Mouse (Mus musculus): ENCODE measurements around the gene Tmem210. TPM values are rescaled to one million over a fixed set of nuclear protein-coding genes. Genes with fewer than 3 reads are reported as not detected.

The Tmem210 gene
- polyA plus RNA-seq, 1 experiment, result 870 TPM

DNA sequence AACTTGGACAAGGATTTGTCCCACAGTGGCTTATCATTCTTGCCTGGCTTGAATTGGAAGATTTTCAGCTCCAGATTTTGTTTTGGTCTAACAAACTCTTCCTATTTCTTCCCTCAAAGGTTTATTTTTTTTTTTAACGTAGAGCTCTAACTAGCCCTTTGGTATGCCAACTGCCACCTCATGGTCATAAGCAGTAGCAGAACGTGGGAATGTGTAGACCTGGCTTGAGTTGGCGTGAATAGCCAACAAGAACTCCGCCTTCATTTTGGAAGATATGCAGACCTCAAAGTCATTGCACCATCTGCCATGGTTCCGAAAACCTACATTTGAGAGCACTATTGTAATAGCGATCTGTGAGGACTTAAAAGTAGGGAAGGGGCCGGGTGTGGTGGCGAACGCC is 43.5 kb downstream of the Tmem210 start:
- no peak for TF ChIP-seq CTCF (IDR thresholded peaks at IDR 0.05; ENCODE audit: control insufficient read depth, insufficient read depth, insufficient replicate concordance, low read depth, low read length)
- TF ChIP-seq POLR2A (IDR thresholded peaks at IDR 0.05; ENCODE audit: control insufficient read depth, low read depth, low read length), result no peak
- Histone ChIP-seq H3K4me1 (ENCODE audit: control insufficient read depth, insufficient read depth, low read length) (peaks cover 4% of the 10 kb centered on the region), H3K4me3 (ENCODE audit: control insufficient read depth, low read depth, low read length) (peak overlapping the region; percentile 100), H3K36me3 (ENCODE audit: control insufficient read depth, insufficient read depth, low read length) (peaks cover 1% of the 10 kb centered on the region; the same call in 1 of the 2 replicates), H3K27me3 (ENCODE audit: control insufficient read depth, insufficient read depth, low read length) (no peaks in the 10 kb centered on the region), H3K27ac (ENCODE audit: control insufficient read depth, insufficient read depth, low read depth, low read length) (peak overlapping the region; percentile 64)

DNA sequence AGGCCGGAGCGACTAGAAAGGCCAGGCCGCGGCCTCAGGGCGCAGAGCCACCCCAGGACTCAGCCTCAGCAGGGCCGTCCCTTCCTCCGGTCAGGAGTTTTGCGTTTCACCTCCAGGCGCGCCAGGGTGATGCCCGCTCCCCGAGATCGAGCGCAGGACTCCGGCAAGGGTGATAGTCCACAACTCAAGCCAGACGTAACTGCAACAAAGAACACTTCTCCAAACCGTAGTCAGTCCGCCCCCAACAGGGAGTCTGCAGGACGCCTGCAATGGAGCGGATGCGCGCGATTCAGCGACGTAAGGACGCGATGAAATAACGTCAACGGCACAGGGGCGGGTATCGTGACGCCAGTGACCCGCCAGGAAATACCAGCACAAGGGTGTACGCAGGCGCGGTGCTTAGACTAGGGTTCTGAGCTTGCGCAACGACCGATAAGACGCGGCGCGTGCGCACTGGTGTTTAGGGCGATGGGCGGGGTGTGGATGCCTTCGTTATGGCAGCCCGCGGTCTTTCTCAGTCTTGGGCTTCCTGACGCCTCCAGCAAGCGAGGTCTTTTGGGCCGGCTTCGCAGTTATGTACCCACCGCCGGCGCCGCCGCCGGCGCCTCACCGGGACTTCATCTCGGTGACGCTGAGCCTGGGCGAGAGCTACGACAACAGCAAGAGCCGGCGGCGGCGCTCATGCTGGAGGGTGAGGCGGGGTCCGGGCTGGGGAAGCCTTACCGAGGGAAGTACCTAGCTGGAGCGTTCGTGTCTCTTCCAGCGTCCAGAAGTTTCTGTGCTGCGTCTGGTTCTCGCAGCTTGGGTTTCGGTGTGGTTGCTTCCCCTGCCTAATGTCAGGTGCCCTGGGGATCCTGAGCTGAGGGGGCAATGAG is 44.6 kb downstream of the Tmem210 start, which contains the start of gene Man1b1:
Man1b1 (plus strand) TSS at position 53 of the 875 bp plus-strand sequence.
- Histone ChIP-seq H3K4me1 (ENCODE audit: control insufficient read depth, insufficient read depth, low read length) (peaks cover 5% of the 10 kb centered on the region), H3K27me3 (ENCODE audit: control insufficient read depth, insufficient read depth, low read length) (no peaks in the 10 kb centered on the region), H3K27ac (ENCODE audit: control insufficient read depth, insufficient read depth, low read depth, low read length) (peak within 1 kb of the TSS; percentile 99), H3K36me3 (ENCODE audit: control insufficient read depth, insufficient read depth, low read length) (peaks cover 2% of the 10 kb centered on the region), H3K4me3 (ENCODE audit: control insufficient read depth, low read depth, low read length) (peak within 1 kb of the TSS; percentile 100)
- TF ChIP-seq POLR2A (IDR thresholded peaks at IDR 0.05; ENCODE audit: control insufficient read depth, low read depth, low read length), result peak; percentile 96
- TF ChIP-seq CTCF (IDR thresholded peaks at IDR 0.05; ENCODE audit: control insufficient read depth, insufficient read depth, insufficient replicate concordance, low read depth, low read length), result no peak

DNA sequence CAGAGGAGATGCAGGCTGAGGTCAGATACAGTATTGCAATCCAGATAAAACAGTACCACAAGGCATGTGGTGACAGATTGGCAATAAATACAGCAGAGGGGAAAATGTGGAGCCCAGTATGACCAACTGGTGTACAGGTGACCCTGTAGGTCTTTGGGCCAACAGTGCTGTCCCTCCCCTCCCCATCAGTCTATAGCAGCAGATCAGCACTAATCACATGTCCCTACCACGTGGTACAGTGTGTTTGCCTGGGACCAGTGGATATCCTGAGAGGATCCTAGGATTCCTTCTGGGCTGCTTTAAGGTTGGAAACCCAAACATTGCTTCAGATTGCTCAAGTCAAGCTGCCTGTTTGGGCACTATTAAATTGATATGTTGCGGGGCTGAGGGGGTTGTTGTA is 45.6 kb downstream of the Tmem210 start:
- Histone ChIP-seq H3K27ac (ENCODE audit: control insufficient read depth, insufficient read depth, low read depth, low read length) (no peak overlapping the region), H3K4me1 (ENCODE audit: control insufficient read depth, insufficient read depth, low read length) (peaks cover 5% of the 10 kb centered on the region), H3K27me3 (ENCODE audit: control insufficient read depth, insufficient read depth, low read length) (no peaks in the 10 kb centered on the region), H3K4me3 (ENCODE audit: control insufficient read depth, low read depth, low read length) (peak overlapping the region; percentile 100), H3K36me3 (ENCODE audit: control insufficient read depth, insufficient read depth, low read length) (peaks cover 3% of the 10 kb centered on the region)
- TF ChIP-seq CTCF (IDR thresholded peaks at IDR 0.05; ENCODE audit: control insufficient read depth, insufficient read depth, insufficient replicate concordance, low read depth, low read length) (no peak), POLR2A (IDR thresholded peaks at IDR 0.05; ENCODE audit: control insufficient read depth, low read depth, low read length) (no peak)

DNA sequence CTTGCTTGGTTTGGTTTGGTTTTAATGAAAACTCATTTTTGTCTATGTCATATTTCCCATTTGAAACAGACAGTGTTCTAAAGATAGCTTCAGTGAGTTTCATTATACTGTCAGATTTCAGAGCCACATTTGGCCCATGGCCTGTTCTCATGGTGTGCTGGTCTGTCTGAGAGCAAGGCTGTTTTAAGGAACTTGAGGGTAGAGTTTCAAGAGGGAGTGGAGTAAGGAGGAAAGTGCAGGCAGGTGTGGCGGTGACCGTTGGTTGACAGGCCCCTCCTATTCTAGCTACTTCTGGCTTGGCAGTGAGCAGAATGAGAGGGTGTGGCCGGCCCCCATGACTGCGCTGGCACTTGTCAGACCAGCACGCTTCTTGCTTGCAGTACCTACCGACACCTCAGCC is 50.4 kb downstream of the Tmem210 start:
- peaks cover 2% of the 10 kb centered on the region; the same call in 1 of the 2 replicates for H3K4me1 ChIP-seq (ENCODE audit: control insufficient read depth, insufficient read depth, low read length)
- no peak for TF ChIP-seq POLR2A (IDR thresholded peaks at IDR 0.05; ENCODE audit: control insufficient read depth, low read depth, low read length)
- no peak for TF ChIP-seq CTCF (IDR thresholded peaks at IDR 0.05; ENCODE audit: control insufficient read depth, insufficient read depth, insufficient replicate concordance, low read depth, low read length)
- H3K36me3 ChIP-seq (ENCODE audit: control insufficient read depth, insufficient read depth, low read length), result peaks cover 4% of the 10 kb centered on the region
- no peak overlapping the region for H3K27ac ChIP-seq (ENCODE audit: control insufficient read depth, insufficient read depth, low read depth, low read length)
- H3K27me3 ChIP-seq (ENCODE audit: control insufficient read depth, insufficient read depth, low read length), result no peaks in the 10 kb centered on the region
- peak overlapping the region; percentile 2; the same call in 1 of the 2 replicates for H3K4me3 ChIP-seq (ENCODE audit: control insufficient read depth, low read depth, low read length)

Other genes starting within 250 kb of the Tmem210 start
- 69.1 and 78.2 TPM in 2 replicates for gene Nsmf, start 233.8 kb upstream of the Tmem210 start, polyA plus RNA-seq (2012; rRNA removed)
- gene Entpd8, start 207.8 kb upstream of the Tmem210 start, polyA plus RNA-seq (2012; rRNA removed), result 0.48 TPM in 2 replicates
- 0.14 and 0.25 TPM in 2 replicates for gene Noxa1, start 193.0 kb upstream of the Tmem210 start, polyA plus RNA-seq (2012; rRNA removed)
- gene Nrarp, start 107.4 kb upstream of the Tmem210 start, polyA plus RNA-seq (2012; rRNA removed), result 3.8 and 4.0 TPM in 2 replicates
- gene Tor4a, start 91.3 kb upstream of the Tmem210 start, polyA plus RNA-seq (2012; rRNA removed), result 0.98 and 1.3 TPM in 2 replicates
- 20.7 and 24.9 TPM in 2 replicates for gene Nelfb, start 76.7 kb upstream of the Tmem210 start, polyA plus RNA-seq (2012; rRNA removed)
- gene Stpg3, start 73.5 kb upstream of the Tmem210 start, polyA plus RNA-seq (2012; rRNA removed), result 244 and 247 TPM in 2 replicates
- gene Fam166a, start 69.4 kb upstream of the Tmem210 start, polyA plus RNA-seq (2012; rRNA removed), result 552 and 576 TPM in 2 replicates
- 2,564 and 2,638 TPM in 2 replicates for gene Tubb4b, start 63.4 kb upstream of the Tmem210 start, polyA plus RNA-seq (2012; rRNA removed)
- gene Slc34a3, start 53.8 kb upstream of the Tmem210 start, polyA plus RNA-seq (2012; rRNA removed), result 0.48 and 0.55 TPM in 2 replicates
- 0.05 TPM in 1 of 2 replicates, not detected in the other for gene Rnf224, start 51.4 kb upstream of the Tmem210 start, polyA plus RNA-seq (2012; rRNA removed)
- gene Rnf208, start 45.9 kb upstream of the Tmem210 start, polyA plus RNA-seq (2012; rRNA removed), result 7.4 and 8.1 TPM in 2 replicates
- gene Cysrt1, start 45.7 kb upstream of the Tmem210 start, polyA plus RNA-seq (2012; rRNA removed), result 0.12 and 0.31 TPM in 2 replicates
- 7.0 and 7.9 TPM in 2 replicates for gene AL732309.1, start 41.3 kb upstream of the Tmem210 start, polyA plus RNA-seq (2012; rRNA removed)
- 63.3 and 69.3 TPM in 2 replicates for gene Tmem203, start 32.7 kb upstream of the Tmem210 start, polyA plus RNA-seq (2012; rRNA removed)
- 357 and 363 TPM in 2 replicates for gene Tprn, start 25.5 kb upstream of the Tmem210 start, polyA plus RNA-seq (2012; rRNA removed)
- 54.9 and 64.2 TPM in 2 replicates for gene Ssna1, start 15.7 kb upstream of the Tmem210 start, polyA plus RNA-seq (2012; rRNA removed)
- 29.3 and 32.3 TPM in 2 replicates for gene Anapc2, start 15.7 kb upstream of the Tmem210 start, polyA plus RNA-seq (2012; rRNA removed)
- 3.5 and 4.3 TPM in 2 replicates for gene Lrrc26, start 1.8 kb downstream of the Tmem210 start, polyA plus RNA-seq (2012; rRNA removed)
- gene Grin1, start 31.0 kb downstream of the Tmem210 start, polyA plus RNA-seq (2012; rRNA removed), result 0.38 and 0.75 TPM in 2 replicates
- gene Man1b1, start 44.2 kb downstream of the Tmem210 start, polyA plus RNA-seq (2012; rRNA removed), result 25.4 and 29.3 TPM in 2 replicates
- gene Dpp7, start 68.2 kb downstream of the Tmem210 start, polyA plus RNA-seq (2012; rRNA removed), result 4.0 and 5.0 TPM in 2 replicates
- 1.7 and 2.2 TPM in 2 replicates for gene Uap1l1, start 77.5 kb downstream of the Tmem210 start, polyA plus RNA-seq (2012; rRNA removed)
- 1.1 and 1.3 TPM in 2 replicates for gene Sapcd2, start 84.2 kb downstream of the Tmem210 start, polyA plus RNA-seq (2012; rRNA removed)
- gene Entpd2, start 107.7 kb downstream of the Tmem210 start, polyA plus RNA-seq (2012; rRNA removed), result 6.2 and 6.5 TPM in 2 replicates
- 13.6 and 15.9 TPM in 2 replicates for gene Npdc1, start 111.2 kb downstream of the Tmem210 start, polyA plus RNA-seq (2012; rRNA removed)
- 0.10 TPM in 1 of 2 replicates, not detected in the other for gene Fut7, start 135.1 kb downstream of the Tmem210 start, polyA plus RNA-seq (2012; rRNA removed)
- gene Abca2, start 140.6 kb downstream of the Tmem210 start, polyA plus RNA-seq (2012; rRNA removed), result 17.3 and 18.3 TPM in 2 replicates
- 0.78 and 11.8 TPM in 2 replicates for gene Clic3, start 168.7 kb downstream of the Tmem210 start, polyA plus RNA-seq (2012; rRNA removed)
- gene Paxx, start 172.9 kb downstream of the Tmem210 start, polyA plus RNA-seq (2012; rRNA removed), result 34.3 and 35.8 TPM in 2 replicates
- gene Ptgds, start 181.9 kb downstream of the Tmem210 start, polyA plus RNA-seq (2012; rRNA removed), result 311 and 369 TPM in 2 replicates
- 5.7 TPM in 1 of 2 replicates, not detected in the other for gene Lcn12, start 205.8 kb downstream of the Tmem210 start, polyA plus RNA-seq (2012; rRNA removed)
- 137 and 166 TPM in 2 replicates for gene Fbxw5, start 212.6 kb downstream of the Tmem210 start, polyA plus RNA-seq (2012; rRNA removed)
- gene C8g, start 213.6 kb downstream of the Tmem210 start, polyA plus RNA-seq (2012; rRNA removed), result 58.4 and 70.5 TPM in 2 replicates

Data from testis, adult 2 months (tissue).